Mouse (Mus musculus) liver, postnatal 0 days (tissue): ENCODE results near the gene Klhl7. TPM values are rescaled to one million over a fixed set of nuclear protein-coding genes. Genes with fewer than 3 reads are reported as not detected.

ENCODE experiments used
- ATAC-seq: fragments of 200-750 bp; cut with Nextera tagmentation; 2 replicates; pipeline ENCODE4 v1.8.0; 2017; ENCODE audit warnings: mild to moderate bottlenecking, moderate library complexity
- DNase-seq: peaks from one replicate; pipeline ENCODE4 v3.0.0-alpha.2; 2016
- H3K27ac ChIP-seq: fragments of 300-500 bp; sonication (generic); 2 replicates; pipeline ENCODE4 v1.5.1; 2014; ENCODE audit warnings: antibody characterized with exemption, moderate library complexity, mild to moderate bottlenecking, low read depth
- H3K27me3 ChIP-seq: fragments of 300-500 bp; sonication (generic); 2 replicates; pipeline ENCODE4 v1.6.1; 2014; ENCODE audit warnings: low read length, control low read depth, mixed read lengths; ENCODE audit not compliant: insufficient read depth
- H3K36me3 ChIP-seq: fragments of 300-500 bp; sonication (generic); replicated peaks from 2 replicates; pipeline ENCODE4 v1.6.1; 2014; ENCODE audit warnings: mild to moderate bottlenecking, control low read depth, low read length, moderate library complexity, mixed read lengths; ENCODE audit not compliant: insufficient read depth
- H3K4me1 ChIP-seq: fragments of 300-500 bp; sonication (generic); 2 replicates; pipeline ENCODE4 v1.6.1; 2014; ENCODE audit warnings: antibody characterized with exemption, mild to moderate bottlenecking, control low read depth; ENCODE audit not compliant: insufficient read depth
- H3K4me2 ChIP-seq: fragments of 300-500 bp; sonication (generic); 2 replicates; pipeline ENCODE4 v1.6.1; 2014; ENCODE audit warnings: low read depth, mild to moderate bottlenecking, low read length, moderate library complexity, mixed read lengths
- H3K4me3 ChIP-seq: fragments of 300-500 bp; sonication (generic); 2 replicates; pipeline ENCODE4 v1.5.1; 2014; ENCODE audit warnings: low read depth, low read length
- H3K9ac ChIP-seq: fragments of 300-500 bp; sonication (generic); replicated peaks from 2 replicates; pipeline ENCODE4 v1.6.1; 2014; ENCODE audit warnings: mild to moderate bottlenecking, moderate library complexity
- H3K9me3 ChIP-seq: fragments of 300-500 bp; sonication (generic); 2 replicates; pipeline ENCODE4 v1.6.1; 2016; ENCODE audit warnings: mild to moderate bottlenecking, control low read depth, low read length, mixed read lengths
- CTCF ChIP-seq: sonication (generic); IDR thresholded peaks from 2 replicates; pipeline ENCODE4 v1.5.1; 2016; ENCODE audit warnings: antibody characterized with exemption, low read depth
- EP300 ChIP-seq: IDR thresholded peaks from 2 replicates; pipeline ENCODE4 v1.6.1; 2016; ENCODE audit warnings: antibody characterized with exemption, low read depth, mild to moderate bottlenecking
- WGBS: fragments of 180-500 bp; shearing (Covaris S2); extraction: QIAGEN DNeasy Blood & Tissue Kit; methylation state at CpG from one replicate; pipeline ENCODE4 v1.1.7; 2014; ENCODE audit not compliant: insufficient replicate concordance; 5-methylcytosine and 5-hydroxymethylcytosine counted together
- polyA plus RNA-seq: library from polyadenylated mRNA; unstranded; fragments of >200 nt; fragmentation: Nextera tagmentation; extraction: Ambion mirVana; gene quantifications from 2 replicates; pipeline ENCODE4 v1.2.1, GENCODE M21; 2015

The Klhl7 gene
- polyA plus RNA-seq, 1 experiment from 2014 or later, result 12.3 TPM

DNA sequence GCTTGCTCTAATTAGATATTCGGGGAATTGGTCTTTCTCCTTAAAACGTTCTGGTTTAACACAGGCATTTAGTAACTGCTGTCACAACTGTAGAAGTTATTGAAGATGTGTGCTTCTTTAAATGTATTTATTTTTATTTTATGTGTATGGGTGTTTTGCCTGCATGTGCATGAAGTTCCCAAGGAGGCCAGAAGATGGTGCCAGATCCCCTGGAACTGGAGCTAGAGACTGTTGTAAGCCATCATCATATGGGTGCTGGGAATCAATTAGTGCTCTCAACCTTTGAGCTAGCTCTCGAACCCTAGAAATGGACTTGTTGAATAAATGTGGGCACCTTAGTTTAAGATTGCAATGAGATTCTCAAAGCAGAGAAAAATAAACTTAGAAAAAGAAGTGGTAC lies 42.8 kb upstream of the Klhl7 start:
- Histone ChIP-seq H3K36me3 (no peaks in the 10 kb centered on the region), H3K4me1 (0 out of 2 replicates have a peak, but pooled peaks cover 7% of the 10 kb centered on the region), H3K4me2 (no peak overlapping the region), H3K27ac (no peak overlapping the region), H3K9ac (no peak overlapping the region), H3K27me3 (no peaks in the 10 kb centered on the region), H3K9me3 (no peaks in the 10 kb centered on the region), H3K4me3 (no peak overlapping the region)
- WGBS, result 69% methylated on average over 3 of the region's 3 CpGs
- TF ChIP-seq EP300 (no peak), CTCF (peak; percentile 57)
- ATAC-seq, result no peak
- DNase-seq, result no peak

DNA sequence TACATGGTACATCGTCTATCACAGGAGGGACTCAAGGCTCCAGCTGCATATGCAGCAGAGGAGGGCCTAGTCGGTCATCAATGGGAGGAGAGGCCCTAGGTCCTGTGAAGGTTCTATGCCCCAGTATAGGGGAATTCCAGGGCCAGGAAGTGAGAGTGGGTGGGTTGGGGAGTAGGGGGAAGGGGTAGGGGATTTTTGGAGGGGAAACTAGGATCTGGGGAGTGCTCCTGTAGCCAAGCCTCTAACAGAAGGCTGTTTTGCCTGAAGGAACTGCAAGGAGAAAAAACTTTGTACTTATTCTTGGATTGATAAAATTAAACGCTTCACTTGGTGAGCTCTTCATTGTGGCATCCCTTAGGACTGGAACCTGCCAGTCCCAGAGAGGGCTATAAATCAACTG lies 39.5 kb upstream of the Klhl7 start:
- ATAC-seq (no peak), DNase-seq (no peak)
- Histone ChIP-seq H3K9me3 (no peaks in the 10 kb centered on the region), H3K27ac (no peak overlapping the region), H3K36me3 (no peaks in the 10 kb centered on the region), H3K9ac (no peak overlapping the region), H3K4me2 (no peak overlapping the region), H3K4me1 (no peaks in the 10 kb centered on the region), H3K27me3 (no peaks in the 10 kb centered on the region), H3K4me3 (no peak overlapping the region)
- 66% methylated on average over 3 of the region's 3 CpGs for WGBS
- no peak for TF ChIP-seq EP300
- no peak for TF ChIP-seq CTCF

DNA sequence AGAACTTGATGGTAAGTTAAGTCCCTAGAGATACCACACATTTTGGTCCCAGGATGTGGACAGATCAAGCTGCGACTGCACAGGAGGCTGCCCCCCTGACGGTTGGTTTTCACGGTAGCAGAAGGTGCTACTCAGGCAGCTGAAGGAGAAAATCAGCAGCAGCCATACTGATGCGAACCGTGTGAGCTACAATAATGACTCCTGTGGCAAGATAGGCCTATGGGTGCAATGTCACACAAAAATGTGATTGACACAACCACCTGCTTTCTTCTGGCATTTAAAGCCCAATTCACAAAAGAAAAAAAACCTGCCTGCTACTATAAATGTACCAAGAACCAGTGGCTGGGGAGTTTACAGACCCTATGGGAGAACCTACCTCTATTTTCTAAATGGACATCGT lies 37.4 kb upstream of the Klhl7 start:
- ATAC-seq, result no peak
- no peak for TF ChIP-seq CTCF
- no peak for TF ChIP-seq EP300
- DNase-seq, result no peak
- Histone ChIP-seq H3K27ac (no peak overlapping the region), H3K4me2 (no peak overlapping the region), H3K9ac (no peak overlapping the region), H3K4me3 (no peak overlapping the region), H3K27me3 (no peaks in the 10 kb centered on the region), H3K9me3 (no peaks in the 10 kb centered on the region), H3K36me3 (no peaks in the 10 kb centered on the region), H3K4me1 (no peaks in the 10 kb centered on the region)
- 76% methylated on average over 6 of the region's 6 CpGs for WGBS

GRCm38 (mm10) chr5:24063545-24063944 lies 36.9 kb upstream of the Klhl7 start:
- no peak for DNase-seq
- no peak for ATAC-seq
- TF ChIP-seq EP300 (no peak), CTCF (no peak)
- Histone ChIP-seq H3K4me3 (no peak overlapping the region), H3K36me3 (no peaks in the 10 kb centered on the region), H3K9ac (no peak overlapping the region), H3K9me3 (no peaks in the 10 kb centered on the region), H3K27ac (no peak overlapping the region), H3K4me2 (no peak overlapping the region), H3K27me3 (no peaks in the 10 kb centered on the region), H3K4me1 (0 out of 2 replicates have a peak, but pooled peaks cover 4% of the 10 kb centered on the region)
- 62% methylated on average over 4 of the region's 4 CpGs for WGBS

DNA sequence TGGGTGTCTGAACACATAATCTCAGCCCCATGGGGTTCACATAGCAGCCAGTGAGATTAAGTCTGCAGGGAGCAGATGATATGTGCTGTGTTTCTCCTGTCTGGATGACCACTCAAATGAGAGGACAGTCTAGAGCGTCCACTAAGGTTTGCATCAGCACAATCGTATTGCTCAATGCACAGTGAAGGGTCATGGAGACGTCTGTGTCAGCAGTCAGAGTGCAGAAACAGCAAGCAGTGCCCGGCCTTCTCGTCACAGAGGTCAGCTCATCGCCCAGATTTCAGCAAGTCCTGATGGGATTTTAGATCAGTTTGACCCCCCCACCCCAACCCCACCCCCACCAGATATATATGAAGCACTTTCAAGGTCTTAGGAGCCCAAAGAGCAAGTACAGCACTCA lies 31.4 kb upstream of the Klhl7 start:
- Histone ChIP-seq H3K9me3 (no peaks in the 10 kb centered on the region), H3K4me3 (no peak overlapping the region), H3K36me3 (no peaks in the 10 kb centered on the region), H3K4me1 (0 out of 2 replicates have a peak, but pooled peaks cover 4% of the 10 kb centered on the region), H3K4me2 (no peak overlapping the region), H3K9ac (no peak overlapping the region), H3K27ac (peak overlapping the region; percentile 74), H3K27me3 (no peaks in the 10 kb centered on the region)
- peak; percentile 99 for ATAC-seq
- TF ChIP-seq CTCF (no peak), EP300 (no peak)
- 56% methylated on average over 6 of the region's 6 CpGs for WGBS
- peak; percentile 55 for DNase-seq

- Histone ChIP-seq H3K27ac (no peak overlapping the region), H3K9me3 (no peaks in the 10 kb centered on the region), H3K4me3 (no peak overlapping the region), H3K9ac (no peak overlapping the region), H3K4me1 (0 out of 2 replicates have a peak, but pooled peaks cover 6% of the 10 kb centered on the region), H3K27me3 (no peaks in the 10 kb centered on the region), H3K36me3 (no peaks in the 10 kb centered on the region), H3K4me2 (no peak overlapping the region)
- ATAC-seq (no peak), DNase-seq (no peak)
- TF ChIP-seq EP300, result no peak
- TF ChIP-seq CTCF, result no peak
- WGBS, result 62% methylated on average over 6 of the region's 6 CpGs
Observed at GRCm38 (mm10) chr5:24072031-24072430, 28.4 kb upstream of the Klhl7 start.
